Mouse (Mus musculus) C3H10T1/2 (cell line): ENCODE measurements around the gene Arhgef5. TPM values are rescaled to one million over a fixed set of nuclear protein-coding genes. Genes with fewer than 3 reads are reported as not detected.

Source experiments
- polyA plus RNA-seq, 2 experiments: library from polyadenylated mRNA; unstranded; fragments of >200 nt; fragmentation: generic; extraction: Trizol; gene quantifications; one replicate each; pipeline ENCODE4 v1.2.1; 2012; ENCODE audit warnings: missing spikeins in 2 of 2

The Arhgef5 gene
- under 1 TPM; 0.11 to 0.48 TPM for polyA plus RNA-seq

DNA sequence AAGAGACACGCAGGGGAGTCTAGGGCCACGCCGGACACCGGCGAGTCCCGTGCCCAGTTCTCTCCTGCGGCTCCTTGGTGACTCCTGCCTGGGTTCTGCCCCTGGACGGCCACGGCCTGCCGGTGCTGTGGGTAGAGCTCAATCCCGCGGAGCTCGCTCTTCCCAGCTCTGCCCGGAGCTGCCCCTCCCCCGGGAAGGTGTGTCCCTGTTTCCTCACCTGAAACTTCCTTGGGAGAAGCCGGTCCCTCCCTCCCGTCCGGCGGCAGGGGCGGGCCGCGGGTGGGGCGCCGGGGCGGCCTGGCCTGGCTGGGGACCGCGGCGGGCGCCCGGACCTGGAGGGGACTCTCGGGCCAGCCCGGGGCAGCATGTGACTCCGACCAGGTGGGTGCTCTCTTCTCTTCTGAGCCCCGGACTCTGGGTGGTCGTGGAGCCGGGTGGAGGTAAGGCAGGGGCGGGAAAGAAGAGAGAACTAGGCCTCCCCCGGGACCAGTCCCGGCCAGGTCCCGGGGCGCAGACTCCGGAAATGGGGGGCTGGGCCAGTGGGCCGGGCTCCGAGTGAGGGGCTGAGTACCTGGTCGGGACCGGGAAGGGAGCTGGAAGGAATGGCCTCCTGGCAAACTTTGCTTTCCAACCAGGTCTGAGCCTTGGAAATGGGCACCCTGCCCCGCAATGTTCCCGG, at the start of gene Arhgef5:
Gene Arhgef5 (plus strand): TSS at position 220 of the 679 bp plus-strand sequence.

DNA sequence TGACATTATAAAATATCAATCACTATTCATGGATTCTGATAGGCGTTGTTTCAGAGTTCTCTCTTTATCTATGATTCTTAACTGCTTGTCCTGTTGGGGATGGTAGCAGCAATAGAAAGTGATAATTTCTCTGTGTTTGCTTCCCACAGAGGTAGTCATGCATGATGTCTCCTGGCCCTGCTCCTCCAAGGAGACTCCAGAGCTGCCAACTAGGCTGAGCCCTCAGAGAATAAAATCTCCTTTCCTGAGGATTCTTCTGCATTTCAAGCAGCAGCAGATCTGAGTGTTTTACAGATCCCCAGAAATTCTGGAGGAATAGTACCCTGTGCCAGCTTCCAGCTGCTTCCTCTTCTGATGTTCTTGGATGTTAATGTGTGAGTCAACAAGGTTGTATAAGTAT, 34.1 kb upstream of the Arhgef5 start, which contains the start of gene Olfr47:
Gene Olfr47 (plus strand): TSS at position 275 of the 400 bp plus-strand sequence.

DNA sequence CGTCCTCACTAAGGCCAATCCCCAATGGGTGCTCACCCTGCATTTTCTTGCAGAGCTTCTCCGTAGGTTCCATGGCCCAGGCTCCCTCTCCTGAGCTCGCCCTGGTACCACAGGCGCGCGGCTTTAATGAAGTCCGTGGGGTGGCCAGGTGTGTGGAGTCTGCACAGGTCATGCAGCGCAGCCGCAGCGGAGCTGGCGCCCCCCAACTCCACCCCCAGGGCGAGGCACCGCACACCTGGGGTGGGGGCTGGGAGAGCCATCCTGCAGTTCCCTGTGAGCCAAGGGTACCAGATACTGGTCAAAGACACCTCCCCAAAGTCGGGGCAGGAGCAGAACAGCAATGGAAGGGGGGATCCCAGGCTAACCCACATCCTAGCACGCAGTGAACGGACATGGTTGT, 44.1 kb downstream of the Arhgef5 start, which contains the start of gene Nobox:
Gene Nobox (minus strand): TSS at position 101 of the 400 bp plus-strand sequence.

Other genes with a start within 250 kb of the Arhgef5 start
- not detected for gene Olfr441, start 159.2 kb upstream of the Arhgef5 start, polyA plus RNA-seq
- not detected for gene Olfr237-ps1, start 119.0 kb upstream of the Arhgef5 start, polyA plus RNA-seq
- gene Olfr437, start 102.3 kb upstream of the Arhgef5 start, polyA plus RNA-seq: not detected
- gene Olfr13, start 93.4 kb upstream of the Arhgef5 start, polyA plus RNA-seq: not detected
- not detected for gene Olfr435, start 68.4 kb upstream of the Arhgef5 start, polyA plus RNA-seq
- not detected for gene Olfr434, start 52.6 kb upstream of the Arhgef5 start, polyA plus RNA-seq
- not detected for gene Olfr47, start 34.1 kb upstream of the Arhgef5 start, polyA plus RNA-seq
- gene Nobox, start 44.0 kb downstream of the Arhgef5 start, polyA plus RNA-seq: not detected